Mouse (Mus musculus): ENCODE data around the gene Ffar4.

- TF ChIP-seq POLR2A (IDR thresholded peaks at IDR 0.05; ENCODE audit: insufficient read depth, low read depth, low read length) (no peak), CTCF (IDR thresholded peaks at IDR 0.05; ENCODE audit: insufficient read depth, low read depth, low read length) (no peak)
Measured at GRCm38 (mm10) chr19:38054720-38055192, 42.1 kb upstream of the Ffar4 start, which contains the start of gene Cep55.

All from olfactory bulb, adult 2 months (tissue).